Mouse (Mus musculus) kidney, postnatal 0 days (tissue): ENCODE data around the gene Tsga10ip. TPM values are rescaled to one million over a fixed set of nuclear protein-coding genes. Genes with fewer than 3 reads are reported as not detected.
"Not testable (repeated sequence)": the region's sequence is repeated elsewhere in the genome, so short reads cannot be mapped to it uniquely, and the experiment has no call there.

Source experiments
- ATAC-seq: fragments of 200-750 bp; cut with Nextera tagmentation; replicated peaks from 2 replicates; pipeline ENCODE4 v1.8.0; 2017; ENCODE audit warnings: low read depth, moderate number of reproducible peaks, moderate TSS enrichment, moderate library complexity; ENCODE audit not compliant: low FRiP score
- DNase-seq: peaks from one replicate; pipeline ENCODE4 v3.0.0-alpha.2; 2016; ENCODE audit warnings: low spot score
- H3K27ac ChIP-seq: fragments of 300-500 bp; sonication (generic); 2 replicates; pipeline ENCODE4 v1.5.1; 2014; ENCODE audit warnings: mild to moderate bottlenecking
- H3K27me3 ChIP-seq: fragments of 300-500 bp; sonication (generic); 2 replicates; pipeline ENCODE4 v1.6.1; 2014; ENCODE audit warnings: low read length, mixed read lengths; ENCODE audit not compliant: insufficient read depth
- H3K36me3 ChIP-seq: fragments of 300-500 bp; sonication (generic); 2 replicates; pipeline ENCODE4 v1.6.1; 2014; ENCODE audit warnings: low read length, mixed read lengths; ENCODE audit not compliant: insufficient read depth
- H3K4me1 ChIP-seq: fragments of 300-500 bp; sonication (generic); replicated peaks from 2 replicates; pipeline ENCODE4 v1.6.1; 2014; ENCODE audit warnings: antibody characterized with exemption, low read length, mixed read lengths; ENCODE audit not compliant: insufficient read depth
- H3K4me2 ChIP-seq: fragments of 300-500 bp; sonication (generic); 2 replicates; pipeline ENCODE4 v1.6.1; 2014; ENCODE audit warnings: mild to moderate bottlenecking, low read length, moderate library complexity, mixed read lengths
- H3K4me3 ChIP-seq: fragments of 300-500 bp; sonication (generic); replicated peaks from 2 replicates; pipeline ENCODE4 v1.5.1; 2014; ENCODE audit warnings: low read depth, low read length
- H3K9ac ChIP-seq: fragments of 300-500 bp; sonication (generic); 2 replicates; pipeline ENCODE4 v1.6.1; 2014; ENCODE audit warnings: low read depth, low read length
- H3K9me3 ChIP-seq: fragments of 300-500 bp; sonication (generic); replicated peaks from 2 replicates; pipeline ENCODE4 v1.6.1; 2016; ENCODE audit warnings: low read length, inconsistent platforms, mixed read lengths
- CTCF ChIP-seq: IDR thresholded peaks from 2 replicates; pipeline ENCODE4 v1.5.1; 2016; ENCODE audit warnings: antibody characterized with exemption, low read depth, mild to moderate bottlenecking, moderate library complexity
- WGBS: fragments of 180-500 bp; shearing (Covaris S2); extraction: QIAGEN DNeasy Blood & Tissue Kit; methylation state at CpG from one replicate; pipeline ENCODE4 v1.1.7; 2014; 5-methylcytosine and 5-hydroxymethylcytosine counted together
- polyA plus RNA-seq: library from polyadenylated mRNA; unstranded; fragments of >200 nt; fragmentation: Nextera tagmentation; extraction: Ambion mirVana; gene quantifications from 2 replicates; pipeline ENCODE4 v1.2.1, GENCODE M21; 2015

The Tsga10ip gene
- polyA plus RNA-seq, 1 experiment from 2014 or later, result 0.39 TPM

GRCm38 (mm10) chr19:5362186-5362585, 40.1 kb downstream of the Tsga10ip start:
- H3K27ac ChIP-seq, result no peak overlapping the region
- DNase-seq, result no peak
- 0 out of 2 replicates have a peak, but pooled peaks cover 3% of the 10 kb centered on the region for H3K36me3 ChIP-seq
- H3K4me3 ChIP-seq, result no peak overlapping the region
- no peak for TF ChIP-seq CTCF
- no peaks in the 10 kb centered on the region for H3K9me3 ChIP-seq
- ATAC-seq, result no peak
- 0 out of 2 replicates have a peak, but pooled peaks cover 5% of the 10 kb centered on the region for H3K4me1 ChIP-seq
- no peaks in the 10 kb centered on the region for H3K27me3 ChIP-seq
- WGBS, result 82% methylated on average over 2 of the region's 2 CpGs
- H3K4me2 ChIP-seq, result no peak overlapping the region
- H3K9ac ChIP-seq, result no peak overlapping the region

DNA sequence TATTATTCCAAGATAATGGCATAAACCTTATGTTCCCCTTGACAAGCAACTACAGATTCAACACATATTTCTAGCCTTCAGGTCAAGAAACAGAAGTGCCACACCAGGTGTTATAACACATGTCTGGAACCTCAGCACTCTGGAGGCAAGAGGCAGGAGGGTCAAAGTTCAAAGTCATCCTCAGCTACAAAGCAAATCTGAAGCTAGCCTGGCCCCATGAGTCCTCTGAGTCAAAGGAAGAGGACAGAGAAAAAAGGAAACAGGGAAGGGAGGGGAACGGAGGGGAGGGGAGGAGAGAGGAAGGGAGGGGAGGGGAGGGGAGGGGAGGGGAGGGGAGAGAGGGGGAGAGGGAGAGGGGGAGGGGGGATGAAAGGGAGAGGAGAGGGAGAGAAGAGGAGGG, 46.2 kb downstream of the Tsga10ip start:
- H3K36me3 ChIP-seq, result no peaks in the 10 kb centered on the region
- H3K4me1 ChIP-seq, result no peaks in the 10 kb centered on the region
- no CpG with 5 or more reads among the region's 1 CpGs for WGBS

GRCm38 (mm10) chr19:5353609-5354008, 48.7 kb downstream of the Tsga10ip start:
- Histone ChIP-seq H3K9ac (no peak overlapping the region), H3K27me3 (no peaks in the 10 kb centered on the region), H3K4me2 (no peak overlapping the region), H3K4me1 (no peaks in the 10 kb centered on the region), H3K27ac (no peak overlapping the region), H3K9me3 (no peaks in the 10 kb centered on the region), H3K4me3 (no peak overlapping the region), H3K36me3 (no peaks in the 10 kb centered on the region)
- 64% methylated on average over 2 of the region's 2 CpGs for WGBS
- TF ChIP-seq CTCF, result no peak
- ATAC-seq (no peak), DNase-seq (no peak)

More for the DNA sequence above, 46.2 kb downstream of the Tsga10ip start:
- no peak for TF ChIP-seq CTCF
- Histone ChIP-seq H3K4me3 (no peak overlapping the region), H3K9me3 (no peaks in the 10 kb centered on the region), H3K9ac (no peak overlapping the region), H3K27ac (no peak overlapping the region), H3K27me3 (no peaks in the 10 kb centered on the region), H3K4me2 (no peak overlapping the region)
- DNase-seq (peak; percentile 10), ATAC-seq (no peak)

GRCm38 (mm10) chr19:5349502-5349873, 52.8 kb downstream of the Tsga10ip start, which contains the start of gene Cst6:
Gene Cst6 (minus strand): TSS chr19:5349574.
- H3K27me3 ChIP-seq, DNase-seq, H3K9me3 ChIP-seq, H3K4me1 ChIP-seq, H3K36me3 ChIP-seq, H3K27ac ChIP-seq, ATAC-seq: not testable (repeated sequence)
- peak within 1 kb of the TSS; percentile 30 for H3K4me3 ChIP-seq
- WGBS, result 62% methylated on average over 6 of the region's 6 CpGs
- H3K4me2 ChIP-seq, result peak within 1 kb of the TSS; percentile 78
- peak within 1 kb of the TSS; percentile 51 for H3K9ac ChIP-seq

DNA sequence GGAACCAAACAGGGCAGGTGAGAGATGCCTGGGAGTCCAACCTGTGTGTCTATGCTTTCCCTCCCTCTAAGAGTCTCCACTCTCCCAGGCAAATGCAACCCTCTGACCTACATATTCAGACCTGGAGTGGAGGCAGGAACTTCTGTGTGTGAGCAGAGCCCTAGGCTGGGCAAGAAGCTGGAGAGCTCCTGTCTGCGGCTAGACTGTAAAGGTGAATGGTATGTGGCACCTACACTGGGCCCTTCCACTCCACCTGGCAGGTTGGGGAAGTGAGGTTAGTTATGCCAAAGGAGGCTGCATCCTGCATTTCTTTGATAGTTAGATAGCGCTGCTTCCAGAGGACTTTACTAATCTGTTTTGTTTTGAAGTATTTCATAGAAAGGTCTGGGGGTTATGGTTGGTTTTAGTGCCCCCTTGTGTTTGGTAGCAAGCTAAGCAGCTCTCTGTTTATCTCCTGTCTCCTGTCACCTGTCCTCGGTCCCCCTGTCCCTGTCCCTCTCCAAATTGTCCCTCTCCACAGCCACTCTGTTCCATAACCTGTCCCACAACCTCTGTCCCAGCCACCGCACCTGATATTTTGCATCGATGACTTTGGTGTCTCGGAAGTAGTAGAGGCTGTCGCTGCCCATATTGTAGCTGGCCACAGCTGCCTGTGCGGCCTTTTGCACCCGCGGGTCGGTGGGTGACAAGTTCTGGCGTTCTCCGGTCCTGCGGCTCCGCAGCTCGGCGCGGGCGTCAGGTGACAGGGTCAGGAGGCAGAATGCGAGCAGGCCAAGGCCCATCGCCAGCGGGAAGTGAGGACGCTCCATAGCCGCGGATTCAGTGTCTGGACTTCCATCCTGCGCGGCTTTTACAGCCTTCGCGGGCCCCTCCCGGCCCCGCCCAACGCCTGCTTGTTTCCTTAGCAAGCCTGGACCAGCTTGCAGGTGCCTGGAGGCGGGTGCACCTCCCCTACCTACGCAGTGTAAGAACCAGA, 53.5 kb downstream of the Tsga10ip start:
- peak overlapping the region; percentile 78 for H3K4me2 ChIP-seq
- ATAC-seq (peak; percentile 47), DNase-seq (peak; percentile 82)
- H3K4me3 ChIP-seq, result peak overlapping the region; percentile 30
- 4% methylated on average over 34 of the region's 34 CpGs for WGBS
- H3K27ac ChIP-seq, result no peak overlapping the region
- H3K27me3 ChIP-seq, result no peaks in the 10 kb centered on the region
- peak overlapping the region; percentile 51 for H3K9ac ChIP-seq
- no peaks in the 10 kb centered on the region for H3K9me3 ChIP-seq
- no peaks in the 10 kb centered on the region for H3K36me3 ChIP-seq
- TF ChIP-seq CTCF, result peak; percentile 68
- no peaks in the 10 kb centered on the region for H3K4me1 ChIP-seq

- H3K4me2 ChIP-seq, result no peak overlapping the region
- H3K27ac ChIP-seq, result no peak overlapping the region
- H3K9ac ChIP-seq, result no peak overlapping the region
- no peaks in the 10 kb centered on the region for H3K27me3 ChIP-seq
- ATAC-seq (no peak), DNase-seq (no peak)
- no peaks in the 10 kb centered on the region for H3K36me3 ChIP-seq
- H3K4me3 ChIP-seq, result no peak overlapping the region
- TF ChIP-seq CTCF, result no peak
- H3K9me3 ChIP-seq, result no peaks in the 10 kb centered on the region
- WGBS, result 70% methylated on average over 6 of the region's 6 CpGs
- no peaks in the 10 kb centered on the region for H3K4me1 ChIP-seq
These were observed 54.3 kb downstream of the Tsga10ip start for GRCm38 (mm10) chr19:5348064-5348463.
